Mouse (Mus musculus) intestine, embryonic 14.5 days (tissue): ENCODE data around the gene Fcrla. TPM values are rescaled to one million over a fixed set of nuclear protein-coding genes. Genes with fewer than 3 reads are reported as not detected.
"Not testable (repeated sequence)": the region's sequence is repeated elsewhere in the genome, so short reads cannot be mapped to it uniquely, and the experiment has no call there.

Experiments
- ATAC-seq: fragments of 200-750 bp; cut with Nextera tagmentation; replicated peaks from 2 replicates; pipeline ENCODE4 v1.8.0; 2017; ENCODE audit warnings: low read depth, moderate number of reproducible peaks, moderate TSS enrichment, moderate library complexity; ENCODE audit not compliant: low FRiP score, low TSS enrichment
- DNase-seq: peaks from one replicate; pipeline ENCODE4 v3.0.0-alpha.2; 2018; ENCODE audit warnings: low spot score
- H3K27ac ChIP-seq: fragments of 300-500 bp; sonication (generic); 2 replicates; pipeline ENCODE4 v1.5.1; 2014; ENCODE audit warnings: low read depth, mild to moderate bottlenecking, control low read depth
- H3K27me3 ChIP-seq: fragments of 300-500 bp; sonication (generic); replicated peaks from 2 replicates; pipeline ENCODE4 v1.6.1; 2014; ENCODE audit warnings: low read length, control low read depth; ENCODE audit not compliant: control insufficient read depth, insufficient read depth
- H3K36me3 ChIP-seq: fragments of 300-500 bp; sonication (generic); 2 replicates; pipeline ENCODE4 v1.6.1; 2014; ENCODE audit warnings: low read length, control low read depth; ENCODE audit not compliant: control insufficient read depth, insufficient read depth
- H3K4me1 ChIP-seq: fragments of 300-500 bp; sonication (generic); replicated peaks from 2 replicates; pipeline ENCODE4 v1.6.1; 2014; ENCODE audit warnings: low read length, control low read depth, mixed read lengths; ENCODE audit not compliant: control insufficient read depth, insufficient read depth
- H3K4me2 ChIP-seq: fragments of 300-500 bp; sonication (generic); 2 replicates; pipeline ENCODE4 v1.6.1; 2014; ENCODE audit warnings: low read length
- H3K4me3 ChIP-seq: fragments of 300-500 bp; sonication (generic); 2 replicates; pipeline ENCODE4 v1.5.1; 2014; ENCODE audit warnings: low read depth, low read length, control low read depth, mixed read lengths
- H3K9ac ChIP-seq: fragments of 300-500 bp; sonication (generic); 2 replicates; pipeline ENCODE4 v1.6.1; 2014; ENCODE audit warnings: mild to moderate bottlenecking, low read length
- H3K9me3 ChIP-seq: fragments of 300-500 bp; sonication (generic); 2 replicates; pipeline ENCODE4 v1.6.1; 2016; ENCODE audit warnings: low read length, control low read depth; ENCODE audit not compliant: control insufficient read depth
- WGBS: fragments of 180-500 bp; shearing (Covaris S2); extraction: QIAGEN DNeasy Blood & Tissue Kit; methylation state at CpG from one replicate; pipeline ENCODE4 v1.1.7; 2014; 5-methylcytosine and 5-hydroxymethylcytosine counted together
- polyA plus RNA-seq: library from polyadenylated mRNA; unstranded; fragments of >200 nt; fragmentation: Nextera tagmentation; extraction: Ambion mirVana; gene quantifications from 2 replicates; pipeline ENCODE4 v1.2.1, GENCODE M21; 2014

The Fcrla gene
- polyA plus RNA-seq, 1 experiment from 2014 or later = not detected

DNA sequence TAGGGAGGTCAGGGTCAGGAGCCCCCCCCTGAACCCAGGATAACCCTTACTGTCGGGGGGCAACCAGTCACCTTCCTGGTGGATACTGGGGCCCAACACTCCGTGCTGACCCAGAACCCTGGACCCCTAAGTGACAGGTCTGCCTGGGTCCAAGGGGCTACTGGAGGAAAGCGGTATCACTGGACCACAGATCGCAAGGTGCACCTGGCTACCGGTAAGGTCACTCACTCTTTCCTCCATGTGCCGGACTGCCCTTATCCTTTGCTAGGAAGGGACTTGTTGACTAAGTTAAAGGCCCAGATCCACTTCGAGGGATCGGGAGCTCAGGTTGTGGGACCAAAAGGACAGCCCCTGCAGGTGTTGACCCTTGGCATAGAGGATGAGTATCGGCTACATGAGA, 16.8 kb upstream of the Fcrla start:
- H3K4me3 ChIP-seq, ATAC-seq, H3K4me1 ChIP-seq, H3K27me3 ChIP-seq, H3K36me3 ChIP-seq, H3K9ac ChIP-seq, H3K4me2 ChIP-seq, H3K9me3 ChIP-seq, DNase-seq, H3K27ac ChIP-seq: not testable (repeated sequence)
- 95% methylated on average over 9 of the region's 9 CpGs for WGBS

DNA sequence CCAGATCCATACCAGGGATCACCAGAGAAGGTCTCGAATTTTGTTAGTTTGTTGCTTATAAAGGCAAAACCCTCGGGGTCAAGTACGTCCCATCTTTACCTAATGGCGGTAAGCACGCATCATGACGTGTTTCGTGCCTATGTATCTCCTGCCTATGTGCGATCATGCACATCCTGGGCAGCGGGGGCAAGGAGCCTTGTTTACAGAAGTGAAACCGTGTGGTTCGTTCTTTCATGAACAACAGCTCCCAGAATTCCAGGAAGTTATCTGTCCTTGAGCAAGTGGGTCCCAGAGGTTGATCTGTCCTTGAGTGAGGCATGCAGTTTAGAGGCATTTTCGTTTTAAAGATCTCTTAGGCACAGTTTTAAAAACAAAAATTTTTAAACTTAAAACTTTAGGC, 11.9 kb upstream of the Fcrla start:
- H3K4me2 ChIP-seq = no peak overlapping the region
- no peak overlapping the region for H3K27ac ChIP-seq
- H3K4me3 ChIP-seq = no peak overlapping the region
- ATAC-seq = no peak
- WGBS = 82% methylated on average over 12 of the region's 12 CpGs
- no peak for DNase-seq
- no peak overlapping the region for H3K9ac ChIP-seq
- H3K27me3 ChIP-seq = no peaks in the 10 kb centered on the region
- no peaks in the 10 kb centered on the region for H3K36me3 ChIP-seq
- 0 out of 2 replicates have a peak, but pooled peaks cover 5% of the 10 kb centered on the region for H3K9me3 ChIP-seq
- H3K4me1 ChIP-seq = no peaks in the 10 kb centered on the region

GRCm38 (mm10) chr1:170934383-170934782, 7.0 kb upstream of the Fcrla start:
- Histone ChIP-seq H3K4me3 (no peak overlapping the region), H3K9me3 (0 out of 2 replicates have a peak, but pooled peaks cover 5% of the 10 kb centered on the region), H3K27ac (no peak overlapping the region), H3K9ac (no peak overlapping the region), H3K4me2 (no peak overlapping the region), H3K36me3 (no peaks in the 10 kb centered on the region), H3K4me1 (no peaks in the 10 kb centered on the region), H3K27me3 (no peaks in the 10 kb centered on the region)
- ATAC-seq (no peak), DNase-seq (no peak)
- 40% methylated on average over 2 of the region's 2 CpGs for WGBS

GRCm38 (mm10) chr1:170933940-170934339, 6.6 kb upstream of the Fcrla start:
- no peaks in the 10 kb centered on the region for H3K27me3 ChIP-seq
- H3K4me1 ChIP-seq = no peaks in the 10 kb centered on the region
- H3K9me3 ChIP-seq = 0 out of 2 replicates have a peak, but pooled peaks cover 5% of the 10 kb centered on the region
- 80% methylated on average over 1 of the region's 1 CpGs for whole genome bisulfite sequencing
- no peak overlapping the region for H3K4me2 ChIP-seq
- H3K27ac ChIP-seq = no peak overlapping the region
- H3K9ac ChIP-seq = no peak overlapping the region
- DNase-seq (no peak), ATAC-seq (no peak)
- no peaks in the 10 kb centered on the region for H3K36me3 ChIP-seq
- no peak overlapping the region for H3K4me3 ChIP-seq

GRCm38 (mm10) chr1:170933386-170933920, 6.1 kb upstream of the Fcrla start:
- Histone ChIP-seq H3K36me3 (no peaks in the 10 kb centered on the region), H3K9ac (no peak overlapping the region), H3K27me3 (no peaks in the 10 kb centered on the region), H3K4me1 (no peaks in the 10 kb centered on the region), H3K9me3 (0 out of 2 replicates have a peak, but pooled peaks cover 5% of the 10 kb centered on the region), H3K27ac (no peak overlapping the region), H3K4me3 (no peak overlapping the region), H3K4me2 (no peak overlapping the region)
- DNase-seq = no peak
- WGBS = 75% methylated on average over 6 of the region's 6 CpGs
- no peak for ATAC-seq

GRCm38 (mm10) chr1:170932043-170932442, 4.7 kb upstream of the Fcrla start:
- 0 out of 2 replicates have a peak, but pooled peaks cover 5% of the 10 kb centered on the region for H3K9me3 ChIP-seq
- no peaks in the 10 kb centered on the region for H3K36me3 ChIP-seq
- H3K4me3 ChIP-seq = no peak overlapping the region
- H3K4me1 ChIP-seq = no peaks in the 10 kb centered on the region
- WGBS = 81% methylated on average over 3 of the region's 3 CpGs
- H3K27me3 ChIP-seq = no peaks in the 10 kb centered on the region
- no peak overlapping the region for H3K4me2 ChIP-seq
- no peak overlapping the region for H3K9ac ChIP-seq
- no peak overlapping the region for H3K27ac ChIP-seq
- ATAC-seq = no peak
- DNase-seq = no peak

- H3K27me3 ChIP-seq = no peaks in the 10 kb centered on the region
- H3K36me3 ChIP-seq = no peaks in the 10 kb centered on the region
- H3K4me1 ChIP-seq = no peaks in the 10 kb centered on the region
- no peak overlapping the region for H3K9ac ChIP-seq
- ATAC-seq (no peak), DNase-seq (no peak)
- no peak overlapping the region for H3K27ac ChIP-seq
- no peak overlapping the region for H3K4me2 ChIP-seq
- H3K9me3 ChIP-seq = no peaks in the 10 kb centered on the region
- 82% methylated on average over 4 of the region's 4 CpGs for WGBS
- H3K4me3 ChIP-seq = no peak overlapping the region
Observed at GRCm38 (mm10) chr1:170929245-170929644, 1.9 kb upstream of the Fcrla start.

DNA sequence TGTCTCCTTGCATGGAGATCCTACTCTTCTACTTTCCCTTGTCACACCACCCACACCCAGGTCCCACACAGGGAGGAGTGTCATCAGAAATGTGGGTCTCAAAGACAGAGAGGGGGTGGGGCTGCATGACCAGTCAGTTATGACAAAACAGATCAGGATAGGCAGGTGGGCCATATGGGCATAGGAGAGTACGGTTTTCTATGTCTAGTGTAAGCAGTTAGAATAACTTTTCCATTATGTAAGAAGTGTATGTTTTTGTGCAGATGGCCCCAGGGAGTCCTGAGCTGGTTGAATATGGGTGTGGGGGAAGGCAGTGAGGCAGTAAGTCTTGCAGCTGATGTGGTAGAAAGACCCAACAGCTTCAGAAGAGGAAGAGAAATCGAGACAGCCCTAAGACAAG, 1.1 kb upstream of the Fcrla start:
- WGBS = 61% methylated on average over 2 of the region's 2 CpGs
- H3K27ac ChIP-seq = no peak overlapping the region

GRCm38 (mm10) chr1:170926941-170927340, 442 bp downstream of the Fcrla start:
- Histone ChIP-seq H3K9ac (no peak overlapping the region), H3K27ac (no peak overlapping the region), H3K9me3 (no peaks in the 10 kb centered on the region), H3K4me3 (no peak overlapping the region), H3K27me3 (no peaks in the 10 kb centered on the region), H3K36me3 (no peaks in the 10 kb centered on the region), H3K4me1 (no peaks in the 10 kb centered on the region), H3K4me2 (no peak overlapping the region)
- 39% methylated on average over 6 of the region's 6 CpGs for WGBS
- ATAC-seq = no peak
- DNase-seq = no peak

More for the DNA sequence above, 1.1 kb upstream of the Fcrla start:
- no peaks in the 10 kb centered on the region for H3K4me1 ChIP-seq
- H3K4me2 ChIP-seq = no peak overlapping the region
- no peaks in the 10 kb centered on the region for H3K27me3 ChIP-seq
- H3K36me3 ChIP-seq = no peaks in the 10 kb centered on the region
- no peak overlapping the region for H3K9ac ChIP-seq
- DNase-seq (no peak), ATAC-seq (no peak)
- H3K4me3 ChIP-seq = no peak overlapping the region
- H3K9me3 ChIP-seq = no peaks in the 10 kb centered on the region
